ENCODE assay signal across 21 mouse cellular contexts in genomic region chr10:28723266-28723665, GRCm38 (mm10). TPM values are rescaled to one million over a fixed set of nuclear protein-coding genes. Genes with fewer than 3 reads are reported as not detected.
"Had no signal": no experiment of that assay in that cellular context is flagged by ENCODE, and none has a peak within 500 bp of the region (broad histone marks: within the 10 kb centered on the region; RNA-seq: fewer than 3 reads in every experiment).

No protein-coding gene starts in this region.

- DNase-seq: gastrocnemius, postnatal 14 days; gastrocnemius, postnatal 36 days; heart, adult 2 months; heart, postnatal 14 days; heart, postnatal 36 days; kidney, adult 11 months; kidney, adult 2 months; kidney, adult 9 months; kidney, postnatal 14 days; kidney, postnatal 36 days; layer of hippocampus, adult 9-11 months; layer of hippocampus, postnatal 36 days had no signal

RNA-seq across cellular contexts. Expression of gene Themis, which starts 55.1 kb away (rescaled TPM):
- total RNA-seq: gastrocnemius, adult 18-20 months; gastrocnemius, adult 8-10 months; hindbrain, postnatal 0 days; layer of hippocampus, adult 18-20 months; layer of hippocampus, adult 8-10 months; layer of hippocampus, postnatal 14 days; layer of hippocampus, postnatal 36 days; left cerebral cortex, adult 2 months; left cerebral cortex, postnatal 14 days; left cerebral cortex, postnatal 36 days had no signal
